Comparison of ENCODE assay signal across 8 mouse cellular contexts in the genomic region with DNA sequence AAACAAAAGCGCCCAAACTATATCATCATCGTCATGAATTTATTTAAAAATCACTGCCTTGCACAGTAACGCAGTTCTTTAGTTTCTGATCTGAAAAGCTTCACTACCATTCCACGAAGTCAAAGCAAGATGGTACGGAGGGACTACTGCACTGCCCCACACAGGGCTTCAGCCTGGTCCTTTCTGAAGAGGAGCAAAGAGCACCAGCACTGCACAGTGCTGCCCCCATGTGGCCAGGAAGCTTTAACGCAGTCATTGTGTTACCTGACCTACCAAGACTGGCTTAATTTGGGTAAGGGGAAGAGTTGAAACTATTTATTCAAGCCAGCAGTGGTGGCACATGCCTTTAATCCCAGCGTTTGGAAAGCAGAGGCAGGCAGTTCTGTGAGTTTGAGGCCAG.
DNase-seq lines count a peak whose midpoint lies in the region; ATAC-seq and TF ChIP-seq lines count a peak whose summit lies in the region.

No protein-coding gene starts in this region.

- no peaks in the 10 kb centered on the region for H3K27me3 ChIP-seq in heart, adult 2 months (ENCODE audit: control insufficient read depth, insufficient read depth, low read length)
- H3K27me3 ChIP-seq in hindbrain, postnatal 0 days (ENCODE audit: insufficient read depth, low read length) = no peaks in the 10 kb centered on the region
- no peaks in the 10 kb centered on the region for H3K27me3 ChIP-seq in small intestine, adult 2 months (ENCODE audit: control insufficient read depth, insufficient read depth, low read length)

- TF ChIP-seq CTCF in heart, adult 2 months (IDR thresholded peaks at IDR 0.05) = no peak; the same call in 1 of the 2 replicates
- peak; percentile 90 for TF ChIP-seq CTCF in cortical plate, adult 2 months (IDR thresholded peaks at IDR 0.05; ENCODE audit: extremely low read depth, insufficient read depth, low read length)
- peak; percentile 96 for TF ChIP-seq CTCF in hindbrain, postnatal 0 days (IDR thresholded peaks at IDR 0.05; ENCODE audit: low read depth)
- TF ChIP-seq CTCF in small intestine, adult 2 months (IDR thresholded peaks at IDR 0.05; ENCODE audit: extremely low read depth, insufficient read length, insufficient replicate concordance, low read depth, low read length) = peak; percentile 95; the same call in 1 of the 2 replicates

- H3K79me2 ChIP-seq in heart, adult 2 months (replicated peaks; ENCODE audit: control insufficient read depth, insufficient read depth, low read length) = no peaks in the 10 kb centered on the region

- H3K27ac ChIP-seq in heart, adult 2 months = no peak overlapping the region
- no peak overlapping the region for H3K27ac ChIP-seq in cortical plate, adult 2 months (ENCODE audit: insufficient read depth, low read length)
- no peak overlapping the region for H3K27ac ChIP-seq in hindbrain, postnatal 0 days
- no peak overlapping the region for H3K27ac ChIP-seq in small intestine, adult 2 months (ENCODE audit: insufficient read depth, low read depth, low read length)

- WGBS in heart, adult 2 months = 43% methylated on average over 7 of the region's 7 CpGs
- 38% methylated on average over 7 of the region's 7 CpGs for whole genome bisulfite sequencing in hindbrain, postnatal 0 days
- WGBS in small intestine, adult 2 months = 44% methylated on average over 7 of the region's 7 CpGs

- no peak for TF ChIP-seq POLR2A in heart, adult 2 months (IDR thresholded peaks at IDR 0.05; ENCODE audit: insufficient read depth, low read depth, low read length)
- TF ChIP-seq POLR2A in cortical plate, adult 2 months (IDR thresholded peaks at IDR 0.05; ENCODE audit: extremely low read depth, insufficient read depth, low read length) = no peak
- no peak for TF ChIP-seq POLR2A in small intestine, adult 2 months (IDR thresholded peaks at IDR 0.05; ENCODE audit: low read depth, low read length)

- no peaks in the 10 kb centered on the region for H3K4me1 ChIP-seq in heart, adult 2 months (ENCODE audit: control insufficient read depth, insufficient read depth, low read length)
- H3K4me1 ChIP-seq in cortical plate, adult 2 months (ENCODE audit: control insufficient read depth, insufficient read depth, low read length) = no peaks in the 10 kb centered on the region
- H3K4me1 ChIP-seq in hindbrain, postnatal 0 days (ENCODE audit: insufficient read depth, low read length) = no peaks in the 10 kb centered on the region
- no peaks in the 10 kb centered on the region for H3K4me1 ChIP-seq in small intestine, adult 2 months (ENCODE audit: control insufficient read depth, insufficient read depth, insufficient read length, low read length)

- no peaks in the 10 kb centered on the region for H3K9me3 ChIP-seq in hindbrain, postnatal 0 days (ENCODE audit: low read length)

- 0 out of 2 replicates have a peak, but pooled peaks have one; percentile 26 for TF ChIP-seq EP300 in heart, adult 2 months (IDR thresholded peaks at IDR 0.05; ENCODE audit: insufficient read depth, low read depth, low read length)

- peak; percentile 57 for ATAC-seq in hindbrain, postnatal 0 days
- peak; percentile 72 for ATAC-seq in megakaryocyte, adult 5-6 weeks (ENCODE audit: poor library complexity, severe bottlenecking)

- intact Hi-C loops in heart, adult 2 months (cut with DNase I) = loop anchor here (1.0 to 5.0 kb wide), 3 partner anchors 47 to 106 kb away; no protein-coding TSS in a partner anchor
- intact Hi-C loops in heart, postnatal 25 days (cut with DNase I) = loop anchor here (5.0 kb wide), 2 partner anchors 87 to 107 kb away; no protein-coding TSS in a partner anchor

- peak; percentile 46 to 60 for DNase-seq in heart, adult 2 months
- DNase-seq in heart, postnatal 25 days (ENCODE audit: low spot score) = no peak
- DNase-seq in urinary bladder, postnatal 14 days (ENCODE audit: low spot score) = peak; percentile 34
- DNase-seq in urinary bladder, postnatal 4 days (ENCODE audit: low spot score in 2 of 2) = no peak
- DNase-seq in hindbrain, postnatal 0 days (ENCODE audit: low spot score) = peak; percentile 87

- no peak overlapping the region for H3K4me2 ChIP-seq in hindbrain, postnatal 0 days (ENCODE audit: low read depth, low read length)

- peaks cover 4% of the 10 kb centered on the region; the same call in 1 of the 2 replicates for H3K36me3 ChIP-seq in heart, adult 2 months (ENCODE audit: control insufficient read depth, insufficient read depth, low read length)
- H3K36me3 ChIP-seq in hindbrain, postnatal 0 days (ENCODE audit: insufficient read depth, low read length) = no peaks in the 10 kb centered on the region
- 0 out of 2 replicates have a peak, but pooled peaks cover 1% of the 10 kb centered on the region for H3K36me3 ChIP-seq in small intestine, adult 2 months (ENCODE audit: control insufficient read depth, insufficient read depth, low read length)

- H3K4me3 ChIP-seq in heart, adult 2 months = no peak overlapping the region
- H3K4me3 ChIP-seq in cortical plate, adult 2 months (ENCODE audit: insufficient read depth, low read length) = no peak overlapping the region
- no peak overlapping the region for H3K4me3 ChIP-seq in hindbrain, postnatal 0 days (ENCODE audit: low read length)
- H3K4me3 ChIP-seq in small intestine, adult 2 months (ENCODE audit: low read depth, low read length) = no peak overlapping the region

- H3K9ac ChIP-seq in heart, adult 2 months (ENCODE audit: low read depth, low read length) = no peak overlapping the region
- no peak overlapping the region for H3K9ac ChIP-seq in hindbrain, postnatal 0 days (replicated peaks; ENCODE audit: low read length)

Comparison
In these comparisons a context has a peak if more than half of its experiments do, and no peak if none do; other contexts are left out.
1. DNase-seq: peak in heart, adult 2 months (2 of 2), urinary bladder, postnatal 14 days (single experiment) and hindbrain, postnatal 0 days (single experiment); none in heart, postnatal 25 days (single experiment) and urinary bladder, postnatal 4 days (0 of 2).